Mouse (Mus musculus) heart, adult 9 months (tissue): ENCODE data around the gene Snd1.

Experiments used
- DNase-seq, 2 experiments: peaks; one replicate each; pipeline ENCODE4 v3.0.0; 2022; ENCODE audit warnings: low spot score in 2 of 2

Gene Snd1

GRCm38 (mm10) chr6:28800976-28801375 is 326.0 kb downstream of the Snd1 start:
- DNase-seq = no peak

DNA sequence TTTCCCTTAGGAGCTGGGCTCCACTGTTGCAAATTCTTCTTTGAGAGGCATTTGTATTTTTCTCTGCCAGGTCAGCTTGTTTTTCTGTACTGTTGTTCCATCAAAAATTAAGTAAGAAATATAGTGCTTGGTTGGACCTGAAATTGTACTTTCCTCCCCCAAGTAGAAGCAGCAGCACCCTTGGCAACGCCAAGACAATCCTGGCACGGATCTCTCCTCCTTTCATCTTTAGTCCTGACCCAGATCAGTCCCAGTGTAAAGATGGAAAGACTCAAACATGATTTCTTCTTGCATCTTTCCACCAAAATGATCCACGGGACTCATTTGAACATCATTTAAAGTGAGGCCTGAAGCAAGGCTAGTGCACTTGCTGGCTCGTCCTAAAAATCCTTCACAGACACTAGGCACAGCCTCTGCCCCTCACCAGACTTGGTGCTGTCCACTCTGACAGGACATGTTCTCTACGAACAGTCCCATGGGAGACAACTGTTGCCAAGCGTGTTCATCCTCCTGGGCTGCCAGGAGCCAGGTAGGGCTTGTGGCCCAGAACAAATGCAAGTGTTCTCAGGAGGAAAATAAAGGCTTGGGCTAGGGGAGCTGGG is 328.8 kb downstream of the Snd1 start:
- DNase-seq = no peak

- DNase-seq = no peak
Observed at GRCm38 (mm10) chr6:28804751-28805150, 329.8 kb downstream of the Snd1 start.

DNA sequence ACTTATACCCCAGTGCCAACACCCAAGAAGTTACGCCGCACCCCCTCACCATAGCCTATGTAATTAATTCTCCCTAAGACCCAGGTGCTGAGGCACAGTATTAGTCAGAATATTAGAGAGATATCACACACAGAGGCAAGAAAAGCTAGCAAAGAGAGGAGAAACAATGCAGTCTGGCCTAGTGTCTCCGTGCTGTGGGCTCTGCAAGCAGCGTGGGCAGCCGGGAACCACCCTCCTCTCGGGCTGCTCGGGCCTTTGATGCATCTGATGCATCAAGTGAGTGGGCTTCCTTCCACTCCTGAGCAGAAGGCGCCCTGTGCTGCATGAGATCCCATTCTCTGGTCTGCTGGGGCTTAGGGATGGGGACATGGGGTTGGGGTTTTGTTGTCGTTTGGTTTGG is 338.1 kb downstream of the Snd1 start:
- DNase-seq = no peak

GRCm38 (mm10) chr6:28814895-28815294 is 340.0 kb downstream of the Snd1 start:
- no peak for DNase-seq

- no peak for DNase-seq
Observed at GRCm38 (mm10) chr6:28817039-28817438, 342.1 kb downstream of the Snd1 start.

- DNase-seq = no peak
Observed at GRCm38 (mm10) chr6:28819509-28820358, 344.8 kb downstream of the Snd1 start.

GRCm38 (mm10) chr6:28822296-28822695 is 347.4 kb downstream of the Snd1 start:
- no peak for DNase-seq

DNA sequence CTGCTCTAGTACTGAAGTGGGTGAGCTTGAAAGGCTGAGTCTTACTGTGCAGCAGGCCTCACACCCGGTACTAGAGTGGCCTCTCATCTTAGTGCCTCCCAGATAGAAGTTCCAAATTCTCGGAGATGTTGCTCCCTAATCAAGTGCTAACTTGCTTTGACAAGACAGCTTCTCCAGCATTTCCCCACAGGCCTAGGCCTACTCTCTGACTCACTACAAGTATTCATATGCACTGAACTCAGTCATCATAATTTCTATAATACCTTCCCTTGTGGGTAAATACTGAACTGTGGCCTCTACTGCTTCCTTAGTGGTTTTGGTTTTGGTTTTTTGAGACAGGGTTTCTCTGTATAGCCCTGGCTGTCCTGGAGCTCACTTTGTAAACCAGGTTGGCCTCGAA is 348.4 kb downstream of the Snd1 start:
- DNase-seq = no peak

DNA sequence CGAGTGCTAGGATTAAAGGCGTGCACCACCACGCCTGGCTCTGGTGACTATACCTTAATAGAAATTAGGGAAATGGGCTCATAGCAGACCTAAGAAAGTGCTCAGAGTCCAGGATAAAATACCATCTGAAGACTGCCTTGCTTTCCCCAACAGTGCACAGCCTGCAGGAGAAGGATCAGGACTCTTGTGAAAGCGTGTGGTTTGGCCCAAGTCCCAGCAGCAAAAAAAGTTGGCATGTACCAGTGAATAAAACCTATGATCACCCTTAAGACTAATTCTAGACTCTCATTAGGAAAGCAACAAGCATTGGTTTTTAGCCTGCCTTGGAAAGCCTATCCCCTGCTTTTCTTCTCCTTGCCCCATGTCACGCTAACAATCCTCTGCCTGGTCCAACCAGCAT is 348.9 kb downstream of the Snd1 start:
- peak in 1 of 2 experiments; percentile 26 for DNase-seq

DNA sequence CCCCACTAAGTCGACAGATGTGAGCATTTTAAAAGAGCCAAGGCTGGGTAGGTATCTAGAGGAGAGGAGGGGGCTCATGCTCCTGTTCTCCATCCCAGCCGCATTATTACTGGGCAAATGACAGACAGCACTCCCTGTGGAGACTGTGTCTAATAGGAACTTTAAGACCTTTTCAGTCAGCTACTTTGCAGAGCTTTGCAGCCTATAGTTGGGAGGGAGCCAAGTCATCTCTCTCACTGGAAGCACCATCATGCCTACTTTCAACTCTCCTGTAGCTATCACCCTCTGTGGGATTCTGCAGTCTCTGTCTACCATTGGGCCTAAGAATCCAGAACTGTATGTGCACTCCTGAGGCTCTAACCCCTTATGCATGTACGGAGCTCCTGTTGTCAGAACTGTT is 351.0 kb downstream of the Snd1 start:
- DNase-seq = no peak

GRCm38 (mm10) chr6:28826689-28827389 is 351.9 kb downstream of the Snd1 start:
- DNase-seq = no peak

- no peak for DNase-seq
Observed at GRCm38 (mm10) chr6:28827565-28827964, 352.6 kb downstream of the Snd1 start.

DNA sequence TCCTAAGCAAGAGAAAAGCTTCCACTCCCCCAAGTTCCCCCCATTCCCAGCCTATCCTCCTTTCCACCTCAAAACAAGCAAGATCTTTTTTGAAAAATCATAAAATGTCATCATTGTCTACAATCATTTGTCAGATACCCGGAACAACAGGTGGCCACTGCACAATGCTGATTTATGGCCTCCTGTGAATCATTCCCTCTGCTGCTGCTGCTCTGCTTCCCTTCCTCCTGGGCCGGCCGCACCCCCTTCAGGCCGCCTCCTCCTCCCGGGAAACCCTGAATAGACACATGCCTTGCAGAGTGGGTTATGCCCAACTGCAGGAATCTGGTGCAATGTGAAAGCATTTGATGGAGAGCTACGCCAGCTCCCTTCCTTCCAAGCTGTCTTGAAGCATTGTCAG is 353.7 kb downstream of the Snd1 start:
- DNase-seq = no peak

GRCm38 (mm10) chr6:28830306-28830705 is 355.4 kb downstream of the Snd1 start:
- DNase-seq = no peak

DNA sequence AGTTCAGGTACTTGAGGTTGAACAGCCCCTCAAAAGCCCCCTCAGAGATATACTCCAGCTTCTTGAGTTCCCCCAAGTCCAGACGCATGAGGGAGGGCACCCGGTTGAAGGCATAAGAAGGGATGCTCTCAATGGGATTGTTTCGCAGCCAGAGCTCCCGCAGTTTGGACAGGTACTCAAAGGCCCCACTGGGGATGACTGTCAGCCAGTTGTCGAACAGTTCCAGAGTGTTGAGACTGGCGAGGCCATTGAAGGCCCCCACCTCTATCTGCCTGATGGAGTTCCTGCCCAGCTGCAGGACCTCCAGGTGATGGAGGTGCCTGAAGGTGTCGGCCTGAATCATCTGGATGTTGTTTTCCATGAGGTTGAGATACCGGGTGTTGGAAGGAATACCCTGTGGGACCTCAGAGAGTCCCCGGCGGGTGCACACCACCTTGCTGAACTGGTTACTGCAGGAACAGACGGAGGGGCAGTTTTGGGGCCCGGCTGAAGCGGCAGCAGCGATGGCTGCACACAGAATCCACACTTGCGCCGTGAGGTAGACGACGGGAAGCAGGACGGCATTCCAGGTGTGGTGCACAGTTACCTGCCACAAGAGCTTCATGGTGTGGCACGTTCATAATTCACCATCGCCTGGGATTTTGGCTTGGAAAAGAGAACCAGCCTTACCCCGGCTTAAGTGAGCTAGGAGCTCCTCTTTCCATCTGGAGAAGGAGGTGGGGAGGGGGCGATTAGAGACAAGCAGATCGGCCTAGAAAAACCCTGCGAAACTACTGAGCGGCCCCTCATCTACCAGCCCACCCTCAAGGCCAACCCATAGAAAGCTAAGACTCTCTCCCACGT is 356.3 kb downstream of the Snd1 start, which contains the start of gene Lrrc4:
TSS of gene Lrrc4 (minus strand) at position 737 of the 843 bp plus-strand sequence.
- no peak for DNase-seq

- no peak for DNase-seq
Observed at GRCm38 (mm10) chr6:28831854-28832750, 357.2 kb downstream of the Snd1 start.

GRCm38 (mm10) chr6:28832751-28833291 is 357.9 kb downstream of the Snd1 start:
- DNase-seq = no peak

DNA sequence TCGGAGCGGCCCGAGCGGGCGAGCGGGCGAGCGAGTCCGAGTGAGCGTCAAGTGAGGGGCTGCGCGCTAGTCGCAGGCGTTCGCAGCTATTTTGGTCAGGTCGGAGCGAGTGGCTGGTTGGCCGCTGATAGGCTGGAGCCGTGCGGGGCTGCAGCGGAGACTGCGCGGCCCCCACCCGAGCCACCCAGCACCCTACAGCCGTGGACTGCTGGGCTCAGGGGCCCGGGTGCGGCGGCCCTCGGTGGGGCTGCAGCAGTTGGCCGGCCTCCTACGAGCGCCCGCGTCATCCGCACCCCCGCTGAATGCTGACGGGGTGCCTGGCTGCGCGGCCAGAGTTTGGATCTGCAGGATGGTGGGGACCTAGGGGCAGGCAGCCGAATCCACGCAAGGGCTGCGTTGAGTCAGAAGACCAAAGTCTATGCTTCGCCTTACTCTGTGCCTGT is 358.5 kb downstream of the Snd1 start:
- DNase-seq = peak in 1 of 2 experiments; percentile 12

GRCm38 (mm10) chr6:28834046-28834445 is 359.1 kb downstream of the Snd1 start:
- DNase-seq = no peak
